Mouse (Mus musculus): Measurements from ENCODE around the gene Mcm5. TPM values are rescaled to one million over a fixed set of nuclear protein-coding genes. Genes with fewer than 3 reads are reported as not detected.

Mcm5 gene
- 6.7 and 37.3 TPM in 2 replicates for polyA plus RNA-seq (2012; rRNA removed; ENCODE audit: low replicate concordance)

DNA sequence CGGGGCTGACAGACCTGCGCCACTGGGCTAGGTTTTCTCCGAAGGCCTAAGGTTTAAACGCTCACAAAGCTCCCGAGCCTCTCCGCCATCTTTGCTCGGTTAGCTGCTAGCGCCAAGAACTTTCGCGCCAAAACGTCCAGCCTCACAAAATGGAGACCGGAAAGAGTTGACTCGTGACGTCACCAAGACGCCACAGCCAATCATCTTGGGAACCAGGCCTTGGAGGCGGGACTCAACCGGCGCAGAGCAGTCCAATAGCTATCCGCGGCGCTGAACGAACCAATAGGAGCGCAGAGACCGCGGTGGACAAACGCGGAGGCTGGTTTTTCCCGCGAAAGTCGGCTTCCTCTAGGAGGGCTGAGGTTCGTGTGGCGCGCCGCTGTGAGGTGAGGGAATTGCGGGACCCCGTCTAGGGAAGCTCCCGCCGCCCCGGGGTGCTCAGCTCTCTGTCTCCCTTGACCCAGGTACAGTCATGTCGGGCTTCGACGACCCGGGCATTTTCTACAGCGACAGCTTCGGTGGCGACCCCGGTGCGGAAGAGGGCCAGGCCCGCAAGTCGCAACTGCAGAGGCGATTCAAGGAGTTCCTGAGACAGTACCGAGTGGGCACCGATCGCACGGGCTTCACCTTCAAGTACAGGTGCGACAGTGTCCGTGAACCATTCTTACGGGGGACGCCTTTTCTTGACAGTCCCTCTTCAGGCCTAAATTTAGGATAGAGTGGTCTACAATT, at the start of gene Mcm5:
Gene Mcm5, plus strand, starts transcription at position 334 of the 732 bp plus-strand sequence.

DNA sequence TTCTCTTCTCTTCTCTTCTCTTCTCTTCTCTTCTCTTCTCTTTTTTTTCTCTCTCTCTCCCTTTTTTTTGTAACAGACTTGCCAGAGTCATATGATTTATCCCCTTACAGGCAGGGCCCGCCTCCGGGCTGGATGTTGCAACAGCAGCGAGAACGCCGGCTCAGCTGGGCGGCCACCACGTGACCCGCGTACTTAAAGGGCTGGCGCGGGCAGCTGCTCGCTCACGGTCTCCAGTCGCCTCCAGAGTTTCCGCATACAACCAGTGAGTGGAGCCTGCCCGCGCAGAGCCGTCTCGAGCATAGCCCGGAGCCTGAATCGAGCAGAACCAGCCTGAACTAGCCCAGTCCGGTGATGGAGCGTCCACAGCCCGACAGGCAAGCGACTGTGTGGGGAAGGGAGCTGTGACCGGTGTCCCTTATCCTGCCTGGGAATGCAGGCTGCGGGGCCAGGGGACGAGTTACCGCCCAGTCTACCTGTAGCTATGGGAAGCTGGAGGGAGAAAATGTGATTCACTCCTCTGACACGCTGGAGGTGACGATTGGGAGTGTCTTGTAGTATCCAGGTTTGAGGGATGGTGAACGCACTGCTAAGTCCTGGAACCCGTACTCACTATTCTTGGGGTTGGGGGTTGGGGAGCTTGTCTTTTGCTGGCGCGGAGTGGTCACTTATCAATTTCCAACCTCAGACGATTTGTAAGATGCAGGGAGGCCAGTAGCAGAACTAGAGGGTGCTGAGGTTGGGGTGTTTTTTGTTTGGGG, 15.8 kb upstream of the Mcm5 start, which contains the start of gene Hmox1:
Gene Hmox1, plus strand, starts transcription at position 223 of the 758 bp plus-strand sequence.

Other genes with a start within 250 kb of the Mcm5 start
- gene Isx, start 236.4 kb upstream of the Mcm5 start, polyA plus RNA-seq (2012; rRNA removed; ENCODE audit: low replicate concordance), result not detected in 2 replicates
- gene Hmgxb4, start 116.2 kb upstream of the Mcm5 start, polyA plus RNA-seq (2012; rRNA removed; ENCODE audit: low replicate concordance), result 17.1 and 36.8 TPM in 2 replicates
- 65.5 and 66.4 TPM in 2 replicates for gene Tom1, start 75.9 kb upstream of the Mcm5 start, polyA plus RNA-seq (2012; rRNA removed; ENCODE audit: low replicate concordance)
- gene Hmox1, start 15.9 kb upstream of the Mcm5 start, polyA plus RNA-seq (2012; rRNA removed; ENCODE audit: low replicate concordance), result 30.9 and 54.9 TPM in 2 replicates
- gene Rasd2, start 104.4 kb downstream of the Mcm5 start, polyA plus RNA-seq (2012; rRNA removed; ENCODE audit: low replicate concordance), result 0.77 and 37.7 TPM in 2 replicates

All from subcutaneous adipose tissue, adult 2 months (tissue).